Mouse (Mus musculus): ENCODE data around the gene Fbxl12. TPM values are rescaled to one million over a fixed set of nuclear protein-coding genes. Genes with fewer than 3 reads are reported as not detected.
"Not testable (repeated sequence)": the region's sequence is repeated elsewhere in the genome, so short reads cannot be mapped to it uniquely, and the experiment has no call there.

Gene Fbxl12
- 18.7 and 18.9 TPM in 2 replicates for polyA plus RNA-seq (2016; fragmentation: Nextera tagmentation; extraction: Ambion mirVana)

DNA sequence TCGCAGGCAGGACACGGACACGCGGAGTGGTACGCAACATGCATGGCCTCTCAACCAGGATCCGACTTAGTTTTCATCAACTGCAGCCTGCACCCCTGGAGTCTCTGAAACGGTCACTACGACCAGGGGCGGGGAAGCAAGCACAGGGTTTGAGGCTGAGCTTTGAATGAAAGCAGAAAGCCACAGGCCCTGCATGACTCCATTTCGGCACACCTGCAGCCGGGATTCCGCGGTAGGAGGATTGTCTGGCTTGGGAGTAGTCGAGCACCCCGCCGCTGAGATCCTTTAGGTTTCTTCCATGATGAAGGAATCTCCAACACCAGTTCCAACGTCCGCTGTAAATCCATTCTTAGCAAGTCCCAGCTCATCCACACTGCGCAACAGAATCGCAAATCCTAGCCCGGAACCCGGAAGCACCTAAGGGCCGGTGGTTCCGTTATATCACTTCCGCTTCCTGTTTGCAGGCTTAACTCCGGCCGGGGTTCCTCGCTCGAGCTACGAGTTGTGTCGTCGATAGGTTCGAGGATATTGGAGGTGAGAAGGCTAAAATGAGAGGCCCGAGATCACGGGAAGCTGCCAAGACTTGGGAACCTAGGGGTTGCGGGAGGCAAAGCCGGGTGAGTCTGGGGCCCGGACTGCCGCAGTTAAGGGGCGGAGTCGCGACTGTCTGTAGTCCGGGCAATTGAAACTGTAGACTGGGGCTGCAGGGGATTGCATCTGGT lies at the start of gene Fbxl12:
Fbxl12 (minus strand) TSS at position 408 of the 722 bp plus-strand sequence.
- H3K4me3 ChIP-seq = peak within 1 kb of the TSS; percentile 93
- no peaks in the 10 kb centered on the region for H3K9me3 ChIP-seq
- under 1% methylated on average over 43 of the region's 43 CpGs for WGBS
- H3K27ac ChIP-seq (replicated peaks) = peak within 1 kb of the TSS; percentile 92
- H3K27me3 ChIP-seq (replicated peaks; ENCODE audit: low read depth, poor library complexity, severe bottlenecking) = no peaks in the 10 kb centered on the region
- H3K4me1 ChIP-seq = peaks cover 26% of the 10 kb centered on the region
- H3K36me3 ChIP-seq (replicated peaks) = peaks cover 37% of the 10 kb centered on the region
- peak; percentile 85 for DNase-seq (ENCODE audit: low spot score)

GRCm38 (mm10) chr9:20692863-20693262 lies 48.3 kb upstream of the Fbxl12 start:
- Histone ChIP-seq H3K9me3 (no peaks in the 10 kb centered on the region), H3K4me3 (no peak overlapping the region), H3K36me3 (replicated peaks) (no peaks in the 10 kb centered on the region), H3K4me1 (peaks cover 43% of the 10 kb centered on the region), H3K27ac (replicated peaks) (no peak overlapping the region), H3K27me3 (replicated peaks; ENCODE audit: low read depth, poor library complexity, severe bottlenecking) (peaks cover 50% of the 10 kb centered on the region)
- DNase-seq (ENCODE audit: low spot score) = no peak
- 88% methylated on average over 3 of the region's 3 CpGs for WGBS

- not testable (repeated sequence) for H3K4me3 ChIP-seq; H3K9me3 ChIP-seq; H3K27ac ChIP-seq (replicated peaks); DNase-seq (ENCODE audit: low spot score); H3K36me3 ChIP-seq (replicated peaks)
- Histone ChIP-seq H3K4me1 (peaks cover 23% of the 10 kb centered on the region), H3K27me3 (replicated peaks; ENCODE audit: low read depth, poor library complexity, severe bottlenecking) (peaks cover 27% of the 10 kb centered on the region)
- whole genome bisulfite sequencing = 91% methylated on average over 2 of the region's 2 CpGs
Observed at GRCm38 (mm10) chr9:20690449-20690848, 45.9 kb upstream of the Fbxl12 start.

GRCm38 (mm10) chr9:20689913-20690312 lies 45.3 kb upstream of the Fbxl12 start:
- peak; percentile 29 for DNase-seq (ENCODE audit: low spot score)
- WGBS = 4% methylated on average over 4 of the region's 4 CpGs
- H3K27ac ChIP-seq (replicated peaks) = no peak overlapping the region
- H3K4me3 ChIP-seq = no peak overlapping the region
- H3K4me1 ChIP-seq = peaks cover 18% of the 10 kb centered on the region
- peaks cover 21% of the 10 kb centered on the region for H3K27me3 ChIP-seq (replicated peaks; ENCODE audit: low read depth, poor library complexity, severe bottlenecking)
- no peaks in the 10 kb centered on the region for H3K9me3 ChIP-seq
- no peaks in the 10 kb centered on the region for H3K36me3 ChIP-seq (replicated peaks)

- H3K36me3 ChIP-seq (replicated peaks) = no peaks in the 10 kb centered on the region
- H3K9me3 ChIP-seq = no peaks in the 10 kb centered on the region
- H3K4me1 ChIP-seq = peaks cover 13% of the 10 kb centered on the region
- DNase-seq (ENCODE audit: low spot score) = no peak
- peaks cover 16% of the 10 kb centered on the region for H3K27me3 ChIP-seq (replicated peaks; ENCODE audit: low read depth, poor library complexity, severe bottlenecking)
- WGBS = 83% methylated on average over 1 of the region's 1 CpGs
- no peak overlapping the region for H3K27ac ChIP-seq (replicated peaks)
- no peak overlapping the region for H3K4me3 ChIP-seq
Observed at GRCm38 (mm10) chr9:20689403-20689802, 44.8 kb upstream of the Fbxl12 start.

- 64% methylated on average over 17 of the region's 17 CpGs for WGBS
- Histone ChIP-seq H3K27me3 (replicated peaks; ENCODE audit: low read depth, poor library complexity, severe bottlenecking) (no peaks in the 10 kb centered on the region), H3K4me3 (no peak overlapping the region), H3K27ac (replicated peaks) (no peak overlapping the region), H3K36me3 (replicated peaks) (no peaks in the 10 kb centered on the region), H3K4me1 (peaks cover 10% of the 10 kb centered on the region), H3K9me3 (no peaks in the 10 kb centered on the region)
- DNase-seq (ENCODE audit: low spot score) = no peak
Observed at GRCm38 (mm10) chr9:20685081-20685861, 40.7 kb upstream of the Fbxl12 start.

GRCm38 (mm10) chr9:20682389-20682722 lies 37.8 kb upstream of the Fbxl12 start:
- Histone ChIP-seq H3K9me3 (no peaks in the 10 kb centered on the region), H3K36me3 (replicated peaks) (no peaks in the 10 kb centered on the region), H3K27me3 (replicated peaks; ENCODE audit: low read depth, poor library complexity, severe bottlenecking) (no peaks in the 10 kb centered on the region), H3K27ac (replicated peaks) (no peak overlapping the region), H3K4me1 (no peaks in the 10 kb centered on the region), H3K4me3 (no peak overlapping the region)
- 58% methylated on average over 2 of the region's 2 CpGs for WGBS
- no peak for DNase-seq (ENCODE audit: low spot score)

DNA sequence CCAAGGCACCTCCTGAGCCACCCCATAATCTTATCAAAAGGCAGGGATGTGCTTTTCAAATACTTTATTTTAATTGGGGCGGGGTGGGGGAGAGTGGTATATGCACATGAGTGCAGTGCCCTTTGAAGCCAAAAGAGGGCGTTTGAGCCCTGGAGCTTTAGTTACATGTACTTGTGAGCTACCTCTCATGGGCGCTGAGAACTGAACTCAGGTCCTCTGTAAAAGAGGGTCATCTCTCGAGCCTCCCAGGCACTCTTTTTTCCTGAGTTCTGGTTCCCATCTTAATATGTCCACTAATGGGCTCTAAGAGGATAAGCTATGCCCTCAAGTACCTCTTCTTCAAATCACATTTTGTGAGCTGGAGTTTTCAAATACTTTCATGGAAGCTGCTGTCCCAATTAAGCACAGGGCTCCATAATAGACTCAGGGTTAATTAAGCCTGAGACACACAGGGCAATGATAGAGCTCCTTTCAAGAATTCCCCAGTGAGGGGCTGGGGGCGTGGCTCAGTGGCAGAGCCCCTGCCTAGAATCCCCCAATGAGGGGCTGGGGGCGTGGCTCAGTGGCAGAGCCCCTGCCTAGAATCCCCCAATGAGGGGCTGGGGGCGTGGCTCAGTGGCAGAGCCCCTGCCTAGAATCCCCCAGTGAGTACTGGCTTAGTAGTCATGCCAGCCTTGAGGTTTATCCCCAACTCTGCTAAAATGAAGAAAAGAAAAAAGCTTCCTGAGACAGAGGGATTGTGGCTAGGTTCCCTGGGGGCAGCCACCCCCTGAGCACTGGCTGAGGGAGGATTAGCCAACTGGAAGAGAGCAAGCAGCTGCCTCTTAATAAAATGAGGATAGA lies 37.2 kb upstream of the Fbxl12 start:
- Histone ChIP-seq H3K27me3 (replicated peaks; ENCODE audit: low read depth, poor library complexity, severe bottlenecking) (no peaks in the 10 kb centered on the region), H3K9me3 (no peaks in the 10 kb centered on the region), H3K27ac (replicated peaks) (no peak overlapping the region), H3K36me3 (replicated peaks) (no peaks in the 10 kb centered on the region), H3K4me1 (no peaks in the 10 kb centered on the region), H3K4me3 (no peak overlapping the region)
- no peak for DNase-seq (ENCODE audit: low spot score)
- 37% methylated on average over 7 of the region's 7 CpGs for WGBS

DNA sequence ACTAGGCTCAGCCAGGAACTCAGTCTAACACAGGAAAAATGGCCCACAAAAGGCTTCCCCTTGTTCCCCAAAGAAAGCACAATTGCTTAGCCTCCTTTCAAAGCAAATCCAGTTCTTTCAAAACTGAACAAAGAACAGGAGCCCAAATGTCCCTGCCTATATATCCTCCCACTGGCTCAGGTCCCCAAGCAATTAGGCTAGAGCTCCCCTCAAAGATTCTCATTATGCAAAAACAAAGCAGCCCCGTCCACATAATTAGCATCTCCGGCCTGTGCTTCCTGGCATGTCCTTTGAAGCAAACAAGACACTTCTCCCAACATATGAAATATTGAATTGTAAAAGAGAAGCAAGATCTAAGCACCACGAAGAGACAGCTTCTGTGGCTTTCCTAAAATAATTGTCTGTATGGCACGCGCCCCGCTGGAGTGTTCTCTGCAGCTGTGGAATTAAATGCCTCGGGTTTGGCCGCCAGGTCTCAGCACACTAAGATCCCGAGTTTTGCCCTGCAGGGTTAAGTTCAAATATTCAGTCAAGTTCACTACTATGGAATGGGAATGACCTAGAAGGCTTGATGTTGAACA lies 35.9 kb upstream of the Fbxl12 start:
- no peak overlapping the region for H3K27ac ChIP-seq (replicated peaks)
- H3K4me1 ChIP-seq = no peaks in the 10 kb centered on the region
- H3K27me3 ChIP-seq (replicated peaks; ENCODE audit: low read depth, poor library complexity, severe bottlenecking) = no peaks in the 10 kb centered on the region
- H3K9me3 ChIP-seq = no peaks in the 10 kb centered on the region
- DNase-seq (ENCODE audit: low spot score) = no peak
- no peaks in the 10 kb centered on the region for H3K36me3 ChIP-seq (replicated peaks)
- H3K4me3 ChIP-seq = no peak overlapping the region
- 75% methylated on average over 9 of the region's 9 CpGs for WGBS

DNA sequence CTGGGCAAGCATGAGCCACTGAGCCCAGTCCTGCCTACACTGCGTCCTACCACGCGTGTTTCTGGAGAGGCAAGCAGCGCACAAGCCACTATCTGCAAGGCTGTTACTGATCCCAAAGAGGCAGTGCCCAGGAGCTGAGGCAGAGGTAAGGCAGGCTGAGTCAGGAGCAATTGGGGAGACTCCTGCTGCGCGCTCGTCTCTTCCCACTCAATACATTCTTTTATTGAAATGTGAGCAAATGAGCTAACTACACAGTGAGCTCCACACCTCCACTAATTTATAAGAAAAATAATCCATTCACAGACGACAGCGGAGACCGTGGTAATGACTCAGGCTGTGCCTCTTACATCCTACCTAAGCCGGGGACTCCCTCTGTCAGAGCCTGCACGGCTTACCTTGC lies 33.3 kb upstream of the Fbxl12 start:
- Histone ChIP-seq H3K9me3 (no peaks in the 10 kb centered on the region), H3K36me3 (replicated peaks) (no peaks in the 10 kb centered on the region), H3K27ac (replicated peaks) (no peak overlapping the region), H3K4me3 (no peak overlapping the region), H3K27me3 (replicated peaks; ENCODE audit: low read depth, poor library complexity, severe bottlenecking) (no peaks in the 10 kb centered on the region), H3K4me1 (peaks cover 6% of the 10 kb centered on the region; the same call in 1 of the 2 replicates)
- DNase-seq (ENCODE audit: low spot score) = no peak
- 92% methylated on average over 12 of the region's 12 CpGs for WGBS

GRCm38 (mm10) chr9:20672047-20672446 lies 27.5 kb upstream of the Fbxl12 start:
- Histone ChIP-seq H3K27ac (replicated peaks) (no peak overlapping the region), H3K4me1 (peaks cover 6% of the 10 kb centered on the region; the same call in 1 of the 2 replicates), H3K4me3 (no peak overlapping the region), H3K27me3 (replicated peaks; ENCODE audit: low read depth, poor library complexity, severe bottlenecking) (no peaks in the 10 kb centered on the region), H3K36me3 (replicated peaks) (no peaks in the 10 kb centered on the region), H3K9me3 (no peaks in the 10 kb centered on the region)
- WGBS = 92% methylated on average over 16 of the region's 16 CpGs
- DNase-seq (ENCODE audit: low spot score) = no peak

GRCm38 (mm10) chr9:20668065-20668464 lies 23.5 kb upstream of the Fbxl12 start:
- 92% methylated on average over 22 of the region's 22 CpGs for WGBS
- Histone ChIP-seq H3K4me3 (no peak overlapping the region), H3K9me3 (no peaks in the 10 kb centered on the region), H3K36me3 (replicated peaks) (peaks cover 22% of the 10 kb centered on the region), H3K4me1 (peaks cover 15% of the 10 kb centered on the region), H3K27me3 (replicated peaks; ENCODE audit: low read depth, poor library complexity, severe bottlenecking) (no peaks in the 10 kb centered on the region), H3K27ac (replicated peaks) (no peak overlapping the region)
- DNase-seq (ENCODE audit: low spot score) = no peak
